Mouse (Mus musculus) forebrain, postnatal 0 days (tissue): ENCODE measurements around the gene Myf5. TPM values are rescaled to one million over a fixed set of nuclear protein-coding genes. Genes with fewer than 3 reads are reported as not detected.
A peak's percentile ranks its signal among the peaks of the same experiment; 100 is the strongest.

Source experiments
- ATAC-seq: fragments of 200-750 bp; cut with Nextera tagmentation; 2 replicates; pipeline ENCODE4 v1.8.0; 2017; ENCODE audit warnings: mild to moderate bottlenecking, moderate library complexity
- DNase-seq: peaks from one replicate; pipeline ENCODE4 v3.0.0-alpha.2; 2015
- H3K27ac ChIP-seq: fragments of 300-500 bp; sonication (generic); 2 replicates; pipeline ENCODE4 v1.5.1; 2014; ENCODE audit warnings: low read depth, mild to moderate bottlenecking, antibody characterized with exemption, low read length, moderate library complexity, mixed read lengths
- H3K27me3 ChIP-seq: fragments of 300-500 bp; sonication (generic); 2 replicates; pipeline ENCODE4 v1.6.1; 2014; ENCODE audit warnings: mild to moderate bottlenecking, low read length, mixed read lengths; ENCODE audit not compliant: insufficient read depth
- H3K36me3 ChIP-seq: fragments of 300-500 bp; sonication (generic); 2 replicates; pipeline ENCODE4 v1.6.1; 2014; ENCODE audit warnings: mild to moderate bottlenecking, moderate library complexity; ENCODE audit not compliant: insufficient read depth
- H3K4me1 ChIP-seq: fragments of 300-500 bp; sonication (generic); 2 replicates; pipeline ENCODE4 v1.6.1; 2014; ENCODE audit warnings: antibody characterized with exemption; ENCODE audit not compliant: insufficient read depth
- H3K4me2 ChIP-seq: fragments of 300-500 bp; sonication (generic); 2 replicates; pipeline ENCODE4 v1.6.1; 2014; ENCODE audit warnings: low read depth, mild to moderate bottlenecking, moderate library complexity
- H3K4me3 ChIP-seq: fragments of 300-500 bp; sonication (generic); 2 replicates; pipeline ENCODE4 v1.5.1; 2014; ENCODE audit warnings: low read depth, low read length, mixed read lengths
- H3K9ac ChIP-seq: fragments of 300-500 bp; sonication (generic); 2 replicates; pipeline ENCODE4 v1.6.1; 2014; ENCODE audit warnings: mild to moderate bottlenecking
- H3K9me3 ChIP-seq: fragments of 300-500 bp; sonication (generic); 2 replicates; pipeline ENCODE4 v1.6.1; 2016; ENCODE audit warnings: low read length
- CTCF ChIP-seq: sonication (generic); IDR thresholded peaks from 2 replicates; pipeline ENCODE4 v1.5.1; 2016; ENCODE audit warnings: antibody characterized with exemption, control low read depth, low read depth
- WGBS: fragments of 180-500 bp; shearing (Covaris S2); extraction: QIAGEN DNeasy Blood & Tissue Kit; methylation state at CpG from one replicate; pipeline ENCODE4 v1.1.7; 2014; 5-methylcytosine and 5-hydroxymethylcytosine counted together
- polyA plus RNA-seq: library from polyadenylated mRNA; unstranded; fragments of >200 nt; fragmentation: Nextera tagmentation; extraction: Ambion mirVana; gene quantifications from 2 replicates; pipeline ENCODE4 v1.2.1, GENCODE M21; 2015
- total RNA-seq: library from RNA; depleted of rRNA; stranded (reverse); fragments of >200 nt; gene quantifications from 2 replicates; pipeline ENCODE4 v1.2.3, GENCODE M21; 2014

Gene Myf5
- total and polyA plus RNA-seq, 2 experiments from 2014 or later: not detected

- no peaks in the 10 kb centered on the region for H3K27me3 ChIP-seq
- no peak for TF ChIP-seq CTCF
- 75% methylated on average over 12 of the region's 12 CpGs for WGBS
Observed at GRCm38 (mm10) chr10:107486770-107487169, 836 bp upstream of the Myf5 start.

DNA sequence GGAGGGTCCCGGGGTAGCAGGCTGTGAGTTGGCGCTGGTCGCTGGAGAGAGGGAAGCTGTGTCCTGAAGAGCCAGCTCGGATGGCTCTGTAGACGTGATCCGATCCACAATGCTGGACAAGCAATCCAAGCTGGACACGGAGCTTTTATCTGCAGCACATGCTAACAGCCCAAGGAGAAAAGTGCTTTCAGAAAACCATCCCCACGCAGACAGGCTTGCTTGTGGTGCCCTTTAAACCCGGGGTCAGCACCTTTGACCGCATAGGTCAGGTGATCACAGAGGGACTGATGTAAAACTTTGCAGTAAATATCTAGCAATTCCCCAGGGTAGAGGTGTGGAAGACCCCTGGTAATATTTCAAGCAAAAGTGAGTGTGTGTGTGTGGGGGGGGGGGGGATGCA is 1.9 kb downstream of the Myf5 start:
- Histone ChIP-seq H3K9ac (no peak overlapping the region), H3K36me3 (no peaks in the 10 kb centered on the region), H3K9me3 (no peaks in the 10 kb centered on the region), H3K27ac (no peak overlapping the region), H3K4me3 (no peak overlapping the region), H3K4me2 (no peak overlapping the region), H3K4me1 (no peaks in the 10 kb centered on the region), H3K27me3 (no peaks in the 10 kb centered on the region)
- no peak for DNase-seq
- 82% methylated on average over 10 of the region's 10 CpGs for WGBS
- ATAC-seq: no peak
- TF ChIP-seq CTCF: no peak

More at GRCm38 (mm10) chr10:107486770-107487169, 836 bp upstream of the Myf5 start:
- Histone ChIP-seq H3K9ac (no peak overlapping the region), H3K4me2 (no peak overlapping the region), H3K4me3 (no peak overlapping the region), H3K27ac (no peak overlapping the region), H3K4me1 (no peaks in the 10 kb centered on the region), H3K9me3 (no peaks in the 10 kb centered on the region), H3K36me3 (no peaks in the 10 kb centered on the region)
- ATAC-seq (no peak), DNase-seq (no peak)

DNA sequence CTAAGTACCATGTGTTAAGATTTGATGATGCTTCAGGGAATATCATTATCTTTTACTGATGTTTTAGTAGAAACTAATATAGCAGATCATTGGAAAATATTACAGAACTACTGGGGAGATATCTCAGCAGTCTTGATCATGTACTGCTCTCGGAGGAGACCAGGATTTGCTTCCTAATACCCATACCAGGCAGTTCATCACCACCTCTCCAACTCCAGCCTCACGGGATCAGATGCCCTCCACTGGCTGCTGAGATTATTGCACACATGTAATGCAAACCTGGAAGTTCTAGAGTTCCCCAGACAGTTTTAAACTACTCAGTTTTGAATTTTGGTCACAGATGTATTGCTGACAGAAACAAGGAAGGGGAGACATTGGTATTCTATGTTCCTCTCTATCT is 12.4 kb downstream of the Myf5 start:
- peak; percentile 32; the same call in 1 of the 2 replicates for TF ChIP-seq CTCF
- Histone ChIP-seq H3K9ac (no peak overlapping the region), H3K36me3 (no peaks in the 10 kb centered on the region), H3K27me3 (no peaks in the 10 kb centered on the region), H3K4me1 (no peaks in the 10 kb centered on the region), H3K27ac (no peak overlapping the region), H3K9me3 (no peaks in the 10 kb centered on the region), H3K4me3 (no peak overlapping the region), H3K4me2 (no peak overlapping the region)
- WGBS: 50% methylated on average over 2 of the region's 2 CpGs
- DNase-seq (no peak), ATAC-seq (no peak)

DNA sequence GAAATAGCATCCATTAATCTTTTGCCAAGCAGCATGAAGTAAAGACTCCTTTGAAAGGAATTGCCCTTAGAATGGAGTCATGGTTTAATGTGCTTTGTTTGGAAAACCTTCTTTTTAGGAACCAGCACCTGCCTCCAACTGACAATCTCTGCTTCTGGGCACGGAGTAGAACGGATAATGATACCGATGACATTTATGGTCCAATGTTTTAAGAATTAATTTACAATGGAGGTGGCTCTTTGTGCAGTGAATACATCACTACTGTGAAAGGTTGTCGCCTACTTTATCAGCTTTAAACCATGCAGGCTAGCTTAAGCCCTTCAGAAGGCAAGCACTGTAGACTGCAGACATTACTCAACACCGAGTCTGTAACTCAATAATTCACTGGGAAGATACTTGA is 14.2 kb downstream of the Myf5 start:
- ATAC-seq (no peak), DNase-seq (no peak)
- Histone ChIP-seq H3K4me2 (no peak overlapping the region), H3K27ac (no peak overlapping the region), H3K4me3 (no peak overlapping the region), H3K9ac (no peak overlapping the region), H3K36me3 (no peaks in the 10 kb centered on the region), H3K9me3 (no peaks in the 10 kb centered on the region), H3K27me3 (no peaks in the 10 kb centered on the region), H3K4me1 (no peaks in the 10 kb centered on the region)
- no peak for TF ChIP-seq CTCF
- 71% methylated on average over 5 of the region's 5 CpGs for WGBS

- Histone ChIP-seq H3K4me3 (no peak overlapping the region), H3K4me1 (no peaks in the 10 kb centered on the region), H3K4me2 (no peak overlapping the region), H3K27me3 (no peaks in the 10 kb centered on the region), H3K36me3 (no peaks in the 10 kb centered on the region), H3K27ac (no peak overlapping the region), H3K9ac (no peak overlapping the region), H3K9me3 (no peaks in the 10 kb centered on the region)
- DNase-seq (no peak), ATAC-seq (no peak)
- TF ChIP-seq CTCF: no peak
- WGBS: 85% methylated on average over 7 of the region's 7 CpGs
Observed at GRCm38 (mm10) chr10:107467819-107468218, 18.1 kb downstream of the Myf5 start.

DNA sequence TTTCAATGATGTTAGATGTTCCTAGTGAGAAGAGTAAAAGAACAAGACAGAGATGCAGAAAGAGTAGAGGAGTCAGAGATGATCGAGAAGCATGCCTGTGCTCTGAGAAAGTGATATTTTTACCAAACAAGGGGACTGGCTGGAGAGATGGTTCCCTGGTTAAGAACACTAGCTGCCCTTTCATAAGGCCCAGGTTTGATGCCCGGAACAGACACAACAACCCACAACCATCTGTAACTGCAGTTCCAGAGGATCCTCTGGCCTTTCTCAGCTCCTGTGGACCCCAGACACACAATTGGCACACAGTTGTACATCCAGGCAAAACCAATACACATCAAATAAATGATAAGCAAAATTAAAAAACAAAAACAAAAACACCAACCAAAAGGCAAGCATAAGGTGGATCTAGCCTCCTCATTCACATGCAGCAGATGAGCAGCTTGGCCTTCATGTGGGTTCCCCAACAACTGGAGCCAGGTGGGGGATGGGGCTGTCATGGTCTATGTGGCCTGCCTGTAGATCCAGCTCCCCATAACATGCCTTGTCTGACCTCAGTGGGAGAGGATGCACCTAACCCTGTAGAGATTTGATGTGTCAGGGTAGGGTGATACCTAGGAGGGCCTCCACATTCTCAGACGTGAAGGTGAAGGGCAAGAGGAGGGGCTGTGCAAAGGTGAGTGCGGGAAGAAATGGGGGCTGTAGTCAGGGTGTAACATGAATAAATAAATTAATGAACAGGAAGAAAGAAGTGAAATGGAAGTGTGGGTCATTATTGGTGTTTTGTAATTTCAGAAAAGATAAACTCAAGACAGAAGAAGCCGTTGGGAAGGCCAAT is 36.2 kb downstream of the Myf5 start:
- DNase-seq (no peak), ATAC-seq (no peak)
- no peaks in the 10 kb centered on the region for H3K36me3 ChIP-seq
- H3K9ac ChIP-seq: no peak overlapping the region
- H3K4me3 ChIP-seq: no peak overlapping the region
- no peaks in the 10 kb centered on the region for H3K4me1 ChIP-seq
- TF ChIP-seq CTCF: no peak
- no peaks in the 10 kb centered on the region for H3K27me3 ChIP-seq
- no peaks in the 10 kb centered on the region for H3K9me3 ChIP-seq
- no peak overlapping the region for H3K4me2 ChIP-seq
- no peak overlapping the region for H3K27ac ChIP-seq
- WGBS: 92% methylated on average over 5 of the region's 5 CpGs

DNA sequence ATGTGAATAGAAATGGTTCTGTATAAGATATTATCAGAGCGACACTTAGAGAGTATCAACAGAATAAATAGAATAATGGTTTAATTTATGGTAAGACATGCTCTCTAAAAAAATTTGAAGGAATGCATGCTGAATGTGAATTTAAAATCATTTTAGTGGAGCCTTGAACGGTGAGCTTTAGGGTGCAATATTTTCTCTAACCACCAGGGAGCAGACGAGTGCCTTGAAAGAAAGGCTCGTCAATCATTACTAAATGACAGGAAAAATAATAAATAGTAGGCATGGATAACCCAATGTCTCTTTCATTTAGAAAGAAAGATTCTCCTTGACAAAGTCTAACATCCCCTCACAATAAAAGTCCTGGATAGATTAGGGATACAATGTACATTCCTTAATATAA is 43.2 kb downstream of the Myf5 start:
- H3K27ac ChIP-seq: no peak overlapping the region
- H3K4me1 ChIP-seq: no peaks in the 10 kb centered on the region
- no peak overlapping the region for H3K4me2 ChIP-seq

More for the DNA sequence above, 43.2 kb downstream of the Myf5 start:
- H3K27me3 ChIP-seq: no peaks in the 10 kb centered on the region
- H3K4me3 ChIP-seq: no peak overlapping the region
- H3K9me3 ChIP-seq: no peaks in the 10 kb centered on the region
- no peak overlapping the region for H3K9ac ChIP-seq
- DNase-seq (peak; percentile 52), ATAC-seq (no peak)
- no peaks in the 10 kb centered on the region for H3K36me3 ChIP-seq
- WGBS: 10% methylated on average over 4 of the region's 4 CpGs
- peak; percentile 69 for TF ChIP-seq CTCF
